Mouse (Mus musculus) NIH3T3 (cell line): ENCODE data around the gene Tax1bp3.
A peak's percentile ranks its signal among the peaks of the same experiment; 100 is the strongest.

Source experiments
- DNase-seq: peaks from one replicate; pipeline ENCODE4 v3.0.0-alpha.2; 2012; ENCODE audit warnings: low read depth

Gene Tax1bp3

DNA sequence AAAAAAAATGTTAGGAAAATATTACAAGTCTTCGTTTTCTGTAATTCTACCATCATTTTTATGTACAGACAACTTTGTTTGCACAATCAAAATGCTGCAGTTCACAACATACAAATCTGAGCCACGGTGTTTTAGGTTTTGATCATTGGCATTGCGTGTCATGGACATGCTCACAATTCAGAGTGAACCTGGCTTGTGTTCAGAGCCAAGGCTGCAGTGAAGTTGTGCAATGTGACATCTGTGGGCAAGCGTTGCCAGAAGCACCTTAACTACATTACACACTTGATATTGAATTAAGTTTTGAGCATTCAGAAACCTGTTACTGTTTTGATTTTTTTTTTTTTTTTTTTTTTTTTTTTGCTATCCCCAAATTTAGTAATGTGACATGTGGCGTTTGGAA, 53.2 kb downstream of the Tax1bp3 start:
- no peak for DNase-seq

DNA sequence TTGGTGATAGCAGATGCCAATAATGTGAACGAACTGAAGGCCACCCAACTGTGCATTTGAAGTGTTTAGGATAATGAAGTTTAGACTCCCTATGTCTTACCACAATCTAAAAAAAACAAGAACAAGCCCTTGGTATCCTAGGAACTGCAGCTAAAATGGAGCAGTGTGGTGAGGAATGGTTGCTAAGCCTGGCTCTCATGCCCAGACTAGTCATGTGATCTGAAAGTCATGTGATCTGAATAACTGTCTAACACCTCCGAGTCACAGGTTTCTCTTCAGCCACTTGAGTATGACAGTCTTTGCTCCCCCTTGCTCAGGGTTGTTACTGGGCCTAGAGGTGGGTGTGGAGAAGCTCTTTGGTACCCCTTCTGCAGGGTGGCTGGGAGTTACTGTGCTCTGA, 55.6 kb downstream of the Tax1bp3 start:
- peak; percentile 15 for DNase-seq
